Mouse (Mus musculus) MEL (cell line): Measurements from ENCODE around the gene Asb1. TPM values are rescaled to one million over a fixed set of nuclear protein-coding genes. Genes with fewer than 3 reads are reported as not detected.

ENCODE experiments used
- DNase-seq: peaks from one replicate; pipeline ENCODE4 v3.0.0; 2011; ENCODE audit warnings: low read depth, low spot score
- H3K27ac ChIP-seq: 2 replicates; pipeline ENCODE4 v1.5.1; 2012; ENCODE audit warnings: low read depth, mild to moderate bottlenecking, control low read depth, low read length, moderate library complexity; ENCODE audit not compliant: control insufficient read depth
- H3K27me3 ChIP-seq, 2 experiments: fragments of 150-350 bp in 1 of 2; sonication (generic) in 1 of 2; 2 replicates each; pipeline ENCODE4 v1.6.1; 2012; ENCODE audit warnings: low read length in 2 of 2, mild to moderate bottlenecking in 2 of 2, improper control_type of control experiment in 1 of 2, moderate library complexity in 1 of 2; ENCODE audit not compliant: insufficient read depth in 2 of 2, control insufficient read depth in 1 of 2
- H3K36me3 ChIP-seq, 2 experiments: 2 replicates each; pipeline ENCODE4 v1.6.1; 2012 to 2014; ENCODE audit warnings: low read length in 2 of 2, improper control_type of control experiment in 1 of 2, inconsistent platforms in 1 of 2, mild to moderate bottlenecking in 1 of 2; ENCODE audit not compliant: insufficient read depth in 2 of 2, control insufficient read depth in 1 of 2
- H3K4me1 ChIP-seq, 2 experiments: fragments of 150-350 bp in 1 of 2; sonication (generic) in 1 of 2; 2 replicates each; pipeline ENCODE4 v1.6.1; 2012; ENCODE audit warnings: low read length in 2 of 2, improper control_type of control experiment in 1 of 2, mild to moderate bottlenecking in 1 of 2; ENCODE audit not compliant: insufficient read depth in 2 of 2, control insufficient read depth in 1 of 2
- H3K4me3 ChIP-seq, 2 experiments: fragments of 150-350 bp in 1 of 2; sonication (generic) in 1 of 2; 2 replicates each; pipeline ENCODE4 v1.5.1; 2012; ENCODE audit warnings: low read depth in 2 of 2, low read length in 2 of 2, mild to moderate bottlenecking in 2 of 2, moderate library complexity in 2 of 2, control low read depth in 1 of 2, improper control_type of control experiment in 1 of 2; ENCODE audit not compliant: control insufficient read depth in 1 of 2, insufficient read depth in 1 of 2
- H3K79me2 ChIP-seq: 2 replicates; pipeline ENCODE4 v1.6.1; 2012; ENCODE audit warnings: mild to moderate bottlenecking, low read length, moderate library complexity; ENCODE audit not compliant: control insufficient read depth, poor library complexity, insufficient read depth
- H3K9ac ChIP-seq: 2 replicates; pipeline ENCODE4 v1.6.1; 2012; ENCODE audit warnings: low read depth, mild to moderate bottlenecking, control low read depth, low read length, moderate library complexity; ENCODE audit not compliant: control insufficient read depth, poor library complexity, severe bottlenecking
- H3K9me3 ChIP-seq: fragments of 150-350 bp; sonication (generic); replicated peaks from 2 replicates; pipeline ENCODE4 v1.6.1; 2012; ENCODE audit warnings: mild to moderate bottlenecking, low read length, improper control_type of control experiment, moderate library complexity; ENCODE audit not compliant: insufficient read depth
- BHLHE40 ChIP-seq: IDR thresholded peaks from 2 replicates; pipeline ENCODE4 v1.6.1; 2012; ENCODE audit warnings: low read depth, mild to moderate bottlenecking, inconsistent platforms, low read length, improper control_type of control experiment, borderline replicate concordance
- CHD1 ChIP-seq: IDR thresholded peaks from 2 replicates; pipeline ENCODE4 v1.6.1; 2012; ENCODE audit warnings: low read depth, mild to moderate bottlenecking, inconsistent platforms, low read length, improper control_type of control experiment
- CHD2 ChIP-seq: IDR thresholded peaks from 2 replicates; pipeline ENCODE4 v1.6.1; 2011; ENCODE audit warnings: low read length, improper control_type of control experiment
- E2F4 ChIP-seq: IDR thresholded peaks from 2 replicates; pipeline ENCODE4 v1.6.1; 2011; ENCODE audit warnings: low read depth, low read length, improper control_type of control experiment, borderline replicate concordance
- ELF1 ChIP-seq: IDR thresholded peaks from 2 replicates; pipeline ENCODE4 v1.6.1; 2014; ENCODE audit warnings: low read depth, mild to moderate bottlenecking, inconsistent platforms, low read length, improper control_type of control experiment, moderate library complexity
- EP300 ChIP-seq, 2 experiments: IDR thresholded peaks; 2 replicates each; pipeline ENCODE4 v1.6.1; 2011; ENCODE audit warnings: improper control_type of control experiment in 2 of 2, low read length in 2 of 2, low read depth in 1 of 2, mild to moderate bottlenecking in 1 of 2
- GABPA ChIP-seq: IDR thresholded peaks from 2 replicates; pipeline ENCODE4 v1.6.1; 2012; ENCODE audit warnings: low read depth, mild to moderate bottlenecking, inconsistent platforms, low read length, improper control_type of control experiment, moderate library complexity
- KAT2A ChIP-seq: conservative IDR thresholded peaks from 2 replicates; pipeline ENCODE4 v1.6.1; 2012; ENCODE audit warnings: low read depth, low read length, improper control_type of control experiment, inconsistent platforms
- MAZ ChIP-seq: IDR thresholded peaks from 2 replicates; pipeline ENCODE4 v1.6.1; 2012; ENCODE audit warnings: low read depth, mild to moderate bottlenecking, inconsistent platforms, low read length, improper control_type of control experiment
- MEF2A ChIP-seq: IDR thresholded peaks from 2 replicates; pipeline ENCODE4 v1.6.1; 2014; ENCODE audit warnings: low read depth, mild to moderate bottlenecking, inconsistent platforms, low read length, improper control_type of control experiment; ENCODE audit not compliant: poor library complexity, insufficient replicate concordance, severe bottlenecking; ENCODE audit errors: extremely low read depth
- MXI1 ChIP-seq: IDR thresholded peaks from 2 replicates; pipeline ENCODE4 v1.6.1; 2011; ENCODE audit warnings: mild to moderate bottlenecking, low read depth, low read length, improper control_type of control experiment
- MYB ChIP-seq: IDR thresholded peaks from 2 replicates; pipeline ENCODE4 v1.6.1; 2011; ENCODE audit warnings: mild to moderate bottlenecking, low read depth, low read length, improper control_type of control experiment
- MYC ChIP-seq: IDR thresholded peaks from 2 replicates; pipeline ENCODE4 v1.6.1; 2011; ENCODE audit warnings: low read depth, mild to moderate bottlenecking, low read length, improper control_type of control experiment, moderate library complexity
- NELFE ChIP-seq: IDR thresholded peaks from 2 replicates; pipeline ENCODE4 v1.6.1; 2011; ENCODE audit warnings: low read depth, low read length, improper control_type of control experiment
- NRF1 ChIP-seq: IDR thresholded peaks from 2 replicates; pipeline ENCODE4 v1.6.1; 2014; ENCODE audit warnings: low read depth, mild to moderate bottlenecking, inconsistent platforms, low read length, improper control_type of control experiment, moderate library complexity; ENCODE audit not compliant: poor library complexity, insufficient read depth, severe bottlenecking
- POLR2A ChIP-seq, 2 experiments: IDR thresholded peaks; 2 replicates each; pipeline ENCODE4 v1.6.1; 2011 to 2012; ENCODE audit warnings: low read length in 2 of 2, mild to moderate bottlenecking in 2 of 2, control low read depth in 1 of 2, improper control_type of control experiment in 1 of 2, low read depth in 1 of 2, moderate library complexity in 1 of 2; ENCODE audit not compliant: control insufficient read depth in 1 of 2, insufficient read depth in 1 of 2, poor library complexity in 1 of 2
- POLR2AphosphoS2 ChIP-seq: IDR thresholded peaks from 2 replicates; pipeline ENCODE4 v1.6.1; 2011; ENCODE audit warnings: low read length, improper control_type of control experiment
- POLR2AphosphoS5 ChIP-seq: IDR thresholded peaks from 2 replicates; pipeline ENCODE4 v1.6.1; 2012; ENCODE audit warnings: low read depth, borderline replicate concordance, mild to moderate bottlenecking, inconsistent platforms, low read length, moderate library complexity, mixed read lengths
- RAD21 ChIP-seq: IDR thresholded peaks from 2 replicates; pipeline ENCODE4 v1.6.1; 2011; ENCODE audit warnings: mild to moderate bottlenecking, low read depth, low read length, improper control_type of control experiment
- RCOR1 ChIP-seq: IDR thresholded peaks from 2 replicates; pipeline ENCODE4 v1.6.1; 2012; ENCODE audit warnings: low read depth, mild to moderate bottlenecking, inconsistent platforms, low read length, improper control_type of control experiment
- SIN3A ChIP-seq: IDR thresholded peaks from 2 replicates; pipeline ENCODE4 v1.6.1; 2012; ENCODE audit warnings: low read length, improper control_type of control experiment, inconsistent platforms
- SMC3 ChIP-seq: IDR thresholded peaks from 2 replicates; pipeline ENCODE4 v1.6.1; 2011; ENCODE audit warnings: low read depth, low read length, improper control_type of control experiment
- UBTF ChIP-seq: IDR thresholded peaks from 2 replicates; pipeline ENCODE4 v1.6.1; 2012; ENCODE audit warnings: low read depth, mild to moderate bottlenecking, inconsistent platforms, low read length, improper control_type of control experiment, moderate library complexity, borderline replicate concordance; ENCODE audit not compliant: insufficient read depth
- USF1 ChIP-seq: IDR thresholded peaks from 2 replicates; pipeline ENCODE4 v1.6.1; 2014; ENCODE audit warnings: low read depth, mild to moderate bottlenecking, inconsistent platforms, low read length, improper control_type of control experiment, moderate library complexity
- ZC3H11A ChIP-seq: IDR thresholded peaks from 2 replicates; pipeline ENCODE4 v1.6.1; 2012; ENCODE audit warnings: low read depth, mild to moderate bottlenecking, inconsistent platforms, low read length, improper control_type of control experiment
- ZKSCAN1 ChIP-seq: IDR thresholded peaks from 2 replicates; pipeline ENCODE4 v1.6.1; 2012; ENCODE audit warnings: low read depth, mild to moderate bottlenecking, inconsistent platforms, low read length, improper control_type of control experiment, moderate library complexity
- polyA plus RNA-seq, 2 experiments: library from polyadenylated mRNA; stranded (reverse) in 1 of 2; unstranded in 1 of 2; fragments of >175 nt in 1 of 2; fragments of >200 nt in 1 of 2; gene quantifications; 2 replicates each; pipeline versions ENCODE4 v1.2.1 to v1.2.4; 2012; ENCODE audit warnings: low replicate concordance in 2 of 2, low read depth in 1 of 2; ENCODE audit not compliant: insufficient read length in 2 of 2, insufficient read depth in 1 of 2, missing spikeins in 1 of 2
- total RNA-seq: library from RNA; depleted of rRNA; stranded (reverse); fragments of 300-350 nt; gene quantifications from 2 replicates; pipeline ENCODE4 v1.2.3, GENCODE M21; 2012

Gene Asb1
- total and polyA plus RNA-seq, 3 experiments = 37.9 to 41.3 TPM; not detected in 1

GRCm38 (mm10) chr1:91605632-91606031 lies 65.3 kb downstream of the Asb1 start:
- H3K27me3 ChIP-seq = no peaks in the 10 kb centered on the region
- no peak for DNase-seq

GRCm38 (mm10) chr1:91606701-91607100 lies 66.4 kb downstream of the Asb1 start:
- H3K9me3 ChIP-seq = no peaks in the 10 kb centered on the region
- no peaks in the 10 kb centered on the region for H3K4me1 ChIP-seq
- no peak overlapping the region for H3K9ac ChIP-seq
- H3K27me3 ChIP-seq = no peaks in the 10 kb centered on the region
- H3K27ac ChIP-seq = no peak overlapping the region
- H3K36me3 ChIP-seq = no peaks in the 10 kb centered on the region
- no peaks in the 10 kb centered on the region for H3K79me2 ChIP-seq
- no peak for DNase-seq
- no peak overlapping the region for H3K4me3 ChIP-seq
- no peak for TF ChIP-seq POLR2A (IDR thresholded peaks at IDR 0.05; ENCODE audit: control insufficient read depth in 1 of 2, insufficient read depth in 1 of 2, low read depth in 1 of 2, low read length in 2 of 2, poor library complexity in 1 of 2)
- no peak for TF ChIP-seq ZC3H11A
- no peak for TF ChIP-seq GABPA
- TF ChIP-seq NELFE = no peak
- no peak for TF ChIP-seq POLR2AphosphoS5
- no peak for TF ChIP-seq POLR2AphosphoS2
- no peak for TF ChIP-seq MYB
- no peak for TF ChIP-seq RCOR1
- TF ChIP-seq USF1 = no peak
- TF ChIP-seq SIN3A = no peak
- no peak for TF ChIP-seq CHD2
- TF ChIP-seq RAD21 = no peak
- TF ChIP-seq BHLHE40 = no peak
- no peak for TF ChIP-seq UBTF
- no peak for TF ChIP-seq EP300 (IDR thresholded peaks at IDR 0.05; ENCODE audit: low read depth in 1 of 2, low read length in 2 of 2)
- TF ChIP-seq ELF1 = no peak

More at GRCm38 (mm10) chr1:91605632-91606031, 65.3 kb downstream of the Asb1 start:
- Histone ChIP-seq H3K4me3 (no peak overlapping the region), H3K36me3 (no peaks in the 10 kb centered on the region), H3K9ac (no peak overlapping the region), H3K9me3 (no peaks in the 10 kb centered on the region), H3K27ac (no peak overlapping the region), H3K4me1 (no peaks in the 10 kb centered on the region), H3K79me2 (no peaks in the 10 kb centered on the region)
- no peak for TF ChIP-seq ZKSCAN1
- no peak for TF ChIP-seq UBTF
- no peak for TF ChIP-seq NRF1
- TF ChIP-seq E2F4 = no peak
- no peak for TF ChIP-seq SMC3
- no peak for TF ChIP-seq MEF2A
- no peak for TF ChIP-seq MXI1
- TF ChIP-seq EP300 (IDR thresholded peaks at IDR 0.05; ENCODE audit: low read depth in 1 of 2, low read length in 2 of 2) = no peak
- TF ChIP-seq MAZ = no peak
- TF ChIP-seq RCOR1 = no peak
- TF ChIP-seq KAT2A = no peak
- no peak for TF ChIP-seq POLR2AphosphoS5
- no peak for TF ChIP-seq MYC
- no peak for TF ChIP-seq CHD1
